Mouse (Mus musculus): ENCODE measurements around the gene H2afv. TPM values are rescaled to one million over a fixed set of nuclear protein-coding genes. Genes with fewer than 3 reads are reported as not detected.
A peak's percentile ranks its signal among the peaks of the same experiment; 100 is the strongest.

The H2afv gene
- polyA plus RNA-seq (2015; fragmentation: Nextera tagmentation; extraction: Ambion mirVana): 560 and 596 TPM in 2 replicates

- Histone ChIP-seq H3K4me3 (ENCODE audit: low read length) (peak within 1 kb of the TSS; percentile 62), H3K27ac (ENCODE audit: low read length) (peak within 1 kb of the TSS; percentile 93), H3K9me3 (ENCODE audit: low read length) (no peaks in the 10 kb centered on the region), H3K27me3 (ENCODE audit: insufficient read depth, low read length) (no peaks in the 10 kb centered on the region), H3K4me1 (ENCODE audit: insufficient read depth, low read length) (peaks cover 17% of the 10 kb centered on the region), H3K4me2 (replicated peaks; ENCODE audit: low read depth, low read length) (peak within 1 kb of the TSS; percentile 74), H3K36me3 (ENCODE audit: insufficient read depth, low read length) (peaks cover 7% of the 10 kb centered on the region), H3K9ac (replicated peaks; ENCODE audit: low read length) (peak within 1 kb of the TSS; percentile 88)
- ATAC-seq (ENCODE audit: low FRiP score, low TSS enrichment): peak; percentile 99
- WGBS: under 1% methylated on average over 55 of the region's 80 CpGs
These were observed at the start of gene H2afv for GRCm38 (mm10) chr11:6444077-6444853. H2afv (minus strand) TSS chr11:6444443.

GRCm38 (mm10) chr11:6489691-6490503, 45.7 kb upstream of the H2afv start:
- H3K27me3 ChIP-seq (ENCODE audit: insufficient read depth, low read length): no peaks in the 10 kb centered on the region
- no peaks in the 10 kb centered on the region for H3K36me3 ChIP-seq (ENCODE audit: insufficient read depth, low read length)
- no peaks in the 10 kb centered on the region for H3K9me3 ChIP-seq (ENCODE audit: low read length)
- H3K9ac ChIP-seq (replicated peaks; ENCODE audit: low read length): no peak overlapping the region
- no peak overlapping the region for H3K4me3 ChIP-seq (ENCODE audit: low read length)
- H3K27ac ChIP-seq (ENCODE audit: low read length): no peak overlapping the region
- peak; percentile 57 for ATAC-seq (ENCODE audit: low FRiP score, low TSS enrichment)
- WGBS: 49% methylated on average over 6 of the region's 6 CpGs
- H3K4me2 ChIP-seq (replicated peaks; ENCODE audit: low read depth, low read length): no peak overlapping the region
- H3K4me1 ChIP-seq (ENCODE audit: insufficient read depth, low read length): no peaks in the 10 kb centered on the region

- 87% methylated on average over 7 of the region's 7 CpGs for WGBS
These were observed 45.0 kb upstream of the H2afv start for GRCm38 (mm10) chr11:6489257-6489656.

DNA sequence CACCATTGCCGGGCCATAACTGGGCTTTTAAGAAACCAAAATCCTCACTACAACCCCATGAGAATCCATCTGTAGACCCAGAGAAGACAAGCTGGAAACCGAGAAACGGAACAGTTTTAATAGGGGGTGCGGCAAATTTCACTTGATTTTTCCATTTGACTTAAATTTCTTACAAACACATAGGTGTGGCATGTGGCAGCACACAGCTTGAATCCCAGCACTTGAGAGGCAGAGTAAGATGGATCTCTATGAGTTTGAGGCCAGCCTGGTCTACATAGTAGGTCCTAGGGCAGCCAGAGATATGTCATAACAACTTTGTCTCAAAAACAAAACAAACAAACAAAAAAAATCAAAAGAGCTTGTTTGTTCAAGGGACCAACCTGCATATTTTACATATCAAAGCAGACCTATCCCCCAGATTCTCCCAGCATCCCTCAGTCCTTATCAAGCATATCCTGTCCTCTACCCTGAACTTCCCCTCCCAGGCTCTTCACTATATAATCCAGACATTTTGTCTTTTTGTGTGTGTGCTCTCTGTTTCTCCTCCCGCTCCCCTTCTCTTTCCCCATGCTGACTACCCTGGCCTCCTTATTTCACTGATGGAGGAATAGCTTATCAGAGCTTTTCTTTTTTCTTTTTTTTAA, 43.9 kb upstream of the H2afv start:
- ATAC-seq (ENCODE audit: low FRiP score, low TSS enrichment): no peak
- H3K4me1 ChIP-seq (ENCODE audit: insufficient read depth, low read length): no peaks in the 10 kb centered on the region
- H3K36me3 ChIP-seq (ENCODE audit: insufficient read depth, low read length): no peaks in the 10 kb centered on the region
- no peaks in the 10 kb centered on the region for H3K9me3 ChIP-seq (ENCODE audit: low read length)
- H3K9ac ChIP-seq (replicated peaks; ENCODE audit: low read length): no peak overlapping the region
- WGBS: 96% methylated on average over 5 of the region's 5 CpGs
- H3K27me3 ChIP-seq (ENCODE audit: insufficient read depth, low read length): no peaks in the 10 kb centered on the region
- no peak overlapping the region for H3K4me2 ChIP-seq (replicated peaks; ENCODE audit: low read depth, low read length)
- no peak overlapping the region for H3K27ac ChIP-seq (ENCODE audit: low read length)
- no peak overlapping the region for H3K4me3 ChIP-seq (ENCODE audit: low read length)

More at GRCm38 (mm10) chr11:6489257-6489656, 45.0 kb upstream of the H2afv start:
- Histone ChIP-seq H3K4me3 (ENCODE audit: low read length) (no peak overlapping the region), H3K27me3 (ENCODE audit: insufficient read depth, low read length) (no peaks in the 10 kb centered on the region), H3K4me1 (ENCODE audit: insufficient read depth, low read length) (no peaks in the 10 kb centered on the region), H3K9me3 (ENCODE audit: low read length) (no peaks in the 10 kb centered on the region), H3K4me2 (replicated peaks; ENCODE audit: low read depth, low read length) (no peak overlapping the region), H3K36me3 (ENCODE audit: insufficient read depth, low read length) (no peaks in the 10 kb centered on the region), H3K27ac (ENCODE audit: low read length) (no peak overlapping the region), H3K9ac (replicated peaks; ENCODE audit: low read length) (no peak overlapping the region)
- no peak for ATAC-seq (ENCODE audit: low FRiP score, low TSS enrichment)

DNA sequence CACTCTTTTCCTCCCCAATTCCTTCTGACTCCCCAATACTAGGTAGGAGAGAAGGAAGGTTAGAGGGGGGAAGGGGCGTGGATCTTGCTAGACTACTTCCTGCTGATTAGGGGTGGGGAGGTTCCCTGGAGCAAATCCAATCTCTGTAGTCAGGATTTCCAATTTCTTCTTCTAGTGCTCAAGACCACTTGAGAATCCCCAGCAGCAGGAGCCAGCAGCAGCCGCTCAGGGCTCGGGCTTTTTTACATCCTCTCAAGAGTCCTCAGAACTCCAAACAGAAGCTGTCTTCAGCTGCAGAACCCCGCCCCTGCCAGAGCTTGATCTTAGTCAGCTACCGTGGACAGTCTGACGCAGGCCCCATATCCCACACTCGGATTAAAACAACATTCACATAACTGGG, 43.3 kb upstream of the H2afv start:
- Histone ChIP-seq H3K36me3 (ENCODE audit: insufficient read depth, low read length) (no peaks in the 10 kb centered on the region), H3K9ac (replicated peaks; ENCODE audit: low read length) (no peak overlapping the region), H3K27ac (ENCODE audit: low read length) (no peak overlapping the region), H3K4me2 (replicated peaks; ENCODE audit: low read depth, low read length) (no peak overlapping the region), H3K27me3 (ENCODE audit: insufficient read depth, low read length) (no peaks in the 10 kb centered on the region), H3K4me1 (ENCODE audit: insufficient read depth, low read length) (no peaks in the 10 kb centered on the region), H3K9me3 (ENCODE audit: low read length) (no peaks in the 10 kb centered on the region), H3K4me3 (ENCODE audit: low read length) (no peak overlapping the region)
- ATAC-seq (ENCODE audit: low FRiP score, low TSS enrichment): no peak
- 51% methylated on average over 7 of the region's 7 CpGs for WGBS

DNA sequence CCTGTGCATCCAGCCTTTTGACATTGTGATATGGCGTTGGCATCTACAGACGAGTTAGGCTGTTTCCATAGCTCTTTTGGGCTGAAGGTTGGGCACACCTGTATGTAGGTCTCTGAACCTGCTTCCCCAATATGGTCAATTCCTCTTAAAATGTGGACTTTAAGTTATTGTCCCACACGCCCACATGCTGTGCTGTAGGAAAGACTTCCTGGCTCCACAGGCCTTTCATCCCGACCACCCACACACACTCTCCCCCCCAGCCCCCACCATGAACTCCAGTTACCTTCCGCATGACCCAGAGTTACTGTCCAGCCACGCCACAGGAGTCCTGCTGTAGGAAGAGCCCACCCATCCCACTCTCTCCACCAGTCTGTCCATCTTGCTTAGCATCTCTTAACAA, 42.7 kb upstream of the H2afv start:
- H3K4me2 ChIP-seq (replicated peaks; ENCODE audit: low read depth, low read length): no peak overlapping the region
- no peak overlapping the region for H3K9ac ChIP-seq (replicated peaks; ENCODE audit: low read length)
- H3K27ac ChIP-seq (ENCODE audit: low read length): no peak overlapping the region

DNA sequence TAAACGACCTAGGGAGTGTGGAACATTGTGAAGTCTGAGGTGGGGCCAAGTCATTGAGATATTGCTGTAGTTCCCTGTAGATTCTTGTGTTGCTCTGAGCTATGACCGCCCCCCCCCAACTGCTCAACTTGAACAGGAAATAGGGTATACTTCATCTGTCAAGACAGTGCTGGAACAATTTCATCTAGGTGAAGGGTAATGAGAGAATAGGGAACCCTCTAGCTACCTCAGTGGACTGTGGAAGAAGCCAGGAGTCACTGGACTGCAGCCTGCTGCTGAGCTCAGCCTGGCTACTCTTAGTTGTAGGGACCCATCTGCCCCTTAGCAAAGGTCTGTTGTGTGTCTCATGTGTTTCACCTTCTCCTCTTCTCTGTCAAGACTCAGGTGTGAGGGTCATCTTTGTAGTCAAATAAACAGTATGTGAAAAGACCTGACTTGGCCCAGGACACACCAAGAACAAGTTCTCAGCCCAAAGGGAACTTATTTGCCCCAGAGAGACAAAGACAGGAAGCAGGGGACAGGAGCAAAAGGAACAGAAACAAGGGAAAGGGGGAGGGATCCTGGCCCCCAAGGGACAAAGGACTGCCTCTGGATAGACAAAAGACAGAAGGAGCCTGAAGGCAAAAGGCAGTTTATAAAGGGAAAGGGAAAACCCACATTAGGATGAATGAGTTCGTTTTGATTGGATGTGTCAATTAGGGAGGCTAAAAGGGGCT, 40.2 kb upstream of the H2afv start:
- Histone ChIP-seq H3K9ac (replicated peaks; ENCODE audit: low read length) (no peak overlapping the region), H3K4me2 (replicated peaks; ENCODE audit: low read depth, low read length) (no peak overlapping the region), H3K4me3 (ENCODE audit: low read length) (no peak overlapping the region), H3K9me3 (ENCODE audit: low read length) (no peaks in the 10 kb centered on the region), H3K36me3 (ENCODE audit: insufficient read depth, low read length) (no peaks in the 10 kb centered on the region), H3K4me1 (ENCODE audit: insufficient read depth, low read length) (no peaks in the 10 kb centered on the region), H3K27me3 (ENCODE audit: insufficient read depth, low read length) (no peaks in the 10 kb centered on the region), H3K27ac (ENCODE audit: low read length) (no peak overlapping the region)
- no peak for ATAC-seq (ENCODE audit: low FRiP score, low TSS enrichment)
- 54% methylated on average over 3 of the region's 3 CpGs for WGBS

More for the DNA sequence above, 42.7 kb upstream of the H2afv start:
- H3K4me3 ChIP-seq (ENCODE audit: low read length): no peak overlapping the region
- H3K4me1 ChIP-seq (ENCODE audit: insufficient read depth, low read length): no peaks in the 10 kb centered on the region
- ATAC-seq (ENCODE audit: low FRiP score, low TSS enrichment): no peak
- H3K27me3 ChIP-seq (ENCODE audit: insufficient read depth, low read length): no peaks in the 10 kb centered on the region
- no peaks in the 10 kb centered on the region for H3K9me3 ChIP-seq (ENCODE audit: low read length)
- WGBS: 66% methylated on average over 6 of the region's 6 CpGs
- H3K36me3 ChIP-seq (ENCODE audit: insufficient read depth, low read length): no peaks in the 10 kb centered on the region

DNA sequence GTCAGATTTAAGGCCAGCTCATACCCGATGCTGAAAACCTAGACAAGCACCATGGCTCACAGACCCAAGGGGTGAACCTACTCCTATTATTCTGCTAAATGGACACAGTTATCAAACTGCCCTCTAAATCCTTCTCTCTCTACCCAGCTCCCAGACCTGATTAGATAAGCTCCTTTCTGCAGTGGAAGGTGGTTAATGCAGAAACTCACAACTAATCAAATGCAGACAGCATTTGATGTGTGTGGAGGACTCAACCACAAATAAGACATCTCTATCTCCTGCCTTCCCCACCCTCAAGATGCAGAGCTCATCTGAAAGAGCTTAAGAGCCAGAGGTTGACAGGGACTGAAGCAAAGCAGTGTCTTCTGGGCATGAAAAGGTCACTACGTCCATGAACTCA, 38.9 kb upstream of the H2afv start:
- Histone ChIP-seq H3K4me3 (ENCODE audit: low read length) (no peak overlapping the region), H3K36me3 (ENCODE audit: insufficient read depth, low read length) (no peaks in the 10 kb centered on the region), H3K27ac (ENCODE audit: low read length) (no peak overlapping the region), H3K9ac (replicated peaks; ENCODE audit: low read length) (no peak overlapping the region), H3K4me1 (ENCODE audit: insufficient read depth, low read length) (no peaks in the 10 kb centered on the region), H3K9me3 (ENCODE audit: low read length) (no peaks in the 10 kb centered on the region), H3K27me3 (ENCODE audit: insufficient read depth, low read length) (no peaks in the 10 kb centered on the region), H3K4me2 (replicated peaks; ENCODE audit: low read depth, low read length) (no peak overlapping the region)
- ATAC-seq (ENCODE audit: low FRiP score, low TSS enrichment): no peak
- 81% methylated on average over 2 of the region's 2 CpGs for WGBS

- 64% methylated on average over 6 of the region's 6 CpGs for WGBS
These were observed 37.5 kb upstream of the H2afv start for GRCm38 (mm10) chr11:6481669-6482185.

More at GRCm38 (mm10) chr11:6481669-6482185, 37.5 kb upstream of the H2afv start:
- no peaks in the 10 kb centered on the region for H3K9me3 ChIP-seq (ENCODE audit: low read length)
- no peak for ATAC-seq (ENCODE audit: low FRiP score, low TSS enrichment)
- no peaks in the 10 kb centered on the region for H3K4me1 ChIP-seq (ENCODE audit: insufficient read depth, low read length)
- H3K4me2 ChIP-seq (replicated peaks; ENCODE audit: low read depth, low read length): no peak overlapping the region
- no peak overlapping the region for H3K4me3 ChIP-seq (ENCODE audit: low read length)
- H3K27ac ChIP-seq (ENCODE audit: low read length): no peak overlapping the region
- no peaks in the 10 kb centered on the region for H3K27me3 ChIP-seq (ENCODE audit: insufficient read depth, low read length)
- no peak overlapping the region for H3K9ac ChIP-seq (replicated peaks; ENCODE audit: low read length)
- H3K36me3 ChIP-seq (ENCODE audit: insufficient read depth, low read length): no peaks in the 10 kb centered on the region

Data from kidney, embryonic 16.5 days (tissue).